Mouse (Mus musculus): ENCODE measurements around the gene Pitpnm2.

- no peak for TF ChIP-seq CTCF (IDR thresholded peaks at IDR 0.05; ENCODE audit: control insufficient read depth, insufficient read depth, insufficient read length)
- no peak for TF ChIP-seq MYOG (IDR thresholded peaks at IDR 0.05; ENCODE audit: control insufficient read depth, extremely low read depth, insufficient read length)
- no peak for TF ChIP-seq CEBPB (IDR thresholded peaks at IDR 0.05; ENCODE audit: low read depth)
- TF ChIP-seq USF1 (IDR thresholded peaks at IDR 0.05; ENCODE audit: low read depth), result no peak
These were observed 44.4 kb upstream of the Pitpnm2 start for GRCm38 (mm10) chr5:124293967-124294366.
